Mouse (Mus musculus) liver, embryonic 15.5 days (tissue): ENCODE measurements around the gene Erbb2. TPM values are rescaled to one million over a fixed set of nuclear protein-coding genes. Genes with fewer than 3 reads are reported as not detected.

Source experiments
- ATAC-seq: fragments of 200-750 bp; cut with Nextera tagmentation; 2 replicates; pipeline ENCODE4 v1.8.0; 2017; ENCODE audit warnings: moderate number of reproducible peaks, mild to moderate bottlenecking, moderate library complexity; ENCODE audit not compliant: insufficient read depth
- H3K27ac ChIP-seq: fragments of 300-500 bp; sonication (generic); replicated peaks from 2 replicates; pipeline ENCODE4 v1.5.1; 2015; ENCODE audit warnings: mild to moderate bottlenecking, inconsistent platforms
- H3K27me3 ChIP-seq: fragments of 300-500 bp; sonication (generic); 2 replicates; pipeline ENCODE4 v1.6.1; 2015; ENCODE audit warnings: mild to moderate bottlenecking, inconsistent platforms
- H3K36me3 ChIP-seq: fragments of 300-500 bp; sonication (generic); replicated peaks from 2 replicates; pipeline ENCODE4 v1.6.1; 2015; ENCODE audit warnings: moderate library complexity, mild to moderate bottlenecking, inconsistent platforms
- H3K4me1 ChIP-seq: fragments of 300-500 bp; sonication (generic); replicated peaks from 2 replicates; pipeline ENCODE4 v1.6.1; 2015; ENCODE audit warnings: inconsistent platforms
- H3K4me2 ChIP-seq: fragments of 300-500 bp; sonication (generic); 2 replicates; pipeline ENCODE4 v1.6.1; 2015; ENCODE audit warnings: moderate library complexity, mild to moderate bottlenecking, inconsistent platforms
- H3K4me3 ChIP-seq: fragments of 300-500 bp; sonication (generic); replicated peaks from 2 replicates; pipeline ENCODE4 v1.5.1; 2015; ENCODE audit warnings: mild to moderate bottlenecking, inconsistent platforms
- H3K9ac ChIP-seq: fragments of 300-500 bp; sonication (generic); 2 replicates; pipeline ENCODE4 v1.6.1; 2015; ENCODE audit warnings: moderate library complexity, mild to moderate bottlenecking, inconsistent platforms
- H3K9me3 ChIP-seq: fragments of 300-500 bp; sonication (generic); replicated peaks from 2 replicates; pipeline ENCODE4 v1.6.1; 2016; ENCODE audit warnings: inconsistent platforms
- WGBS: fragments of 180-500 bp; shearing (Covaris S2); methylation state at CpG from one replicate; pipeline ENCODE4 v1.1.7; 2015; ENCODE audit warnings: mixed read lengths; ENCODE audit not compliant: insufficient replicate concordance; 5-methylcytosine and 5-hydroxymethylcytosine counted together
- polyA plus RNA-seq: library from polyadenylated mRNA; unstranded; fragments of >200 nt; fragmentation: Nextera tagmentation; extraction: Ambion mirVana; gene quantifications from 2 replicates; pipeline ENCODE4 v1.2.1, GENCODE M21; 2015

Gene Erbb2
- polyA plus RNA-seq, 1 experiment from 2014 or later, result 2.3 TPM

DNA sequence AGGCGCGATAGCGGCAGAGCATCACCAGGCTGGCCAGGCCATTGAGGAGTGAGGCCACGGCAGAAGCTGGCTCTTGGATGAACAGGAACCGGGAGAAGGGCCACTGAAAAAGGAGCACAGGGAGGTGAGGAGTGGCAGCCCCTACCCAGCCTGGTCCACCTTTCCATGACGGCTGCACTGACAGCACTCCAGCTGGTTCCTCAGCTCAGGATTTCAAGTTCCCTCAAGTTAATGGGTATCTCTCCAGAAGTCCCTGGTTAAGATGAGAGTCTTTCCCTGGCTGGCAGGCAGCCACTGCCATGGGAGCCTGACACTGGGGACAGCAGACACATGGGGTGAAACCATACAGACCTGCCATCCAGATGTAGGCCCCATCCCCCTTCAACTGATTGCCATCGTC lies 14.3 kb upstream of the Erbb2 start:
- no peak for ATAC-seq
- H3K9me3 ChIP-seq, result no peaks in the 10 kb centered on the region
- 81% methylated on average over 7 of the region's 7 CpGs for WGBS
- no peak overlapping the region for H3K9ac ChIP-seq
- no peak overlapping the region for H3K4me2 ChIP-seq
- H3K36me3 ChIP-seq, result no peaks in the 10 kb centered on the region
- no peak overlapping the region for H3K4me3 ChIP-seq
- no peak overlapping the region for H3K27ac ChIP-seq
- H3K4me1 ChIP-seq, result peaks cover 40% of the 10 kb centered on the region
- peaks cover 2% of the 10 kb centered on the region; the same call in 1 of the 2 replicates for H3K27me3 ChIP-seq

DNA sequence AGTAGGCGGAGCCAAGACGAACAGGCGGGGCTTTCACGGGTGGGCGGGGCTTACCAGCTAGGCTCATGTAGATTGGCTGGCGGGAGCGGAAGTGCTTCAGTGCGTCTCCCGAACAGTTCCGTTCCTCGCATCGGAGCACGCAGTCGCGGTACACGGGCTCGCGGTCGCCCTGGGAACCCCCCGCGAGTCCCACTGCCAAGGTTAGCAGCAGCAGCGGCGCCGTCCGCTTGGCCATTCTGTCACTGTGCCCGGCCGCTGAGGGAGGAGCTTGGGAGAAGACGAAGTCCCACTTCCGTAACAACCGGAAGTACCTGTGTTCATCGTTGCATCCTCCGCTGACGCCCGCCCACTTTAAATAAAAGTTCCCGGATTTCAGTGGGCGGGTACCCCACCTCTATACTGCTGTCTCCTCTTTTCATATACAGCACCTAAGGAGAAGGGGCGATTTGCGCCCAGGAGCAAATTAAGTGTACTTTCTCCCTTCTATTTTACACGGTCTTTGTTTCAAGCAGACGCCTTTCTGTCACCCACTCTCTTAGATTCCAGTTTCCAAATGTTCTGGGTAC lies 12.0 kb upstream of the Erbb2 start, which contains the start of gene Pgap3:
Gene Pgap3, minus strand, starts transcription at position 330 of the 566 bp plus-strand sequence.
- H3K4me2 ChIP-seq, result peak within 1 kb of the TSS; percentile 81
- peaks cover 18% of the 10 kb centered on the region for H3K27me3 ChIP-seq
- no peaks in the 10 kb centered on the region for H3K36me3 ChIP-seq
- H3K4me3 ChIP-seq, result peak within 1 kb of the TSS; percentile 75
- H3K27ac ChIP-seq, result peak within 1 kb of the TSS; percentile 89
- peak within 1 kb of the TSS; percentile 67 for H3K9ac ChIP-seq
- ATAC-seq, result peak; percentile 82
- H3K4me1 ChIP-seq, result peaks cover 17% of the 10 kb centered on the region
- under 1% methylated on average over 40 of the region's 40 CpGs for WGBS
- no peaks in the 10 kb centered on the region for H3K9me3 ChIP-seq

- Histone ChIP-seq H3K4me2 (peak overlapping the region; percentile 81), H3K9me3 (no peaks in the 10 kb centered on the region), H3K4me1 (peaks cover 13% of the 10 kb centered on the region; the same call in 1 of the 2 replicates), H3K36me3 (no peaks in the 10 kb centered on the region), H3K4me3 (peak overlapping the region; percentile 75), H3K9ac (no peak overlapping the region), H3K27me3 (peaks cover 18% of the 10 kb centered on the region), H3K27ac (0 out of 2 replicates have a peak overlapping the region, but pooled peaks have one; percentile 89)
- 54% methylated on average over 3 of the region's 3 CpGs for WGBS
- no peak for ATAC-seq
Measured at GRCm38 (mm10) chr11:98400816-98401215, 11.5 kb upstream of the Erbb2 start.

GRCm38 (mm10) chr11:98406621-98407020 lies 5.6 kb upstream of the Erbb2 start:
- WGBS, result 56% methylated on average over 6 of the region's 6 CpGs
- Histone ChIP-seq H3K9me3 (no peaks in the 10 kb centered on the region), H3K4me2 (no peak overlapping the region), H3K27me3 (peaks cover 53% of the 10 kb centered on the region), H3K9ac (no peak overlapping the region), H3K4me3 (no peak overlapping the region), H3K36me3 (no peaks in the 10 kb centered on the region), H3K27ac (no peak overlapping the region), H3K4me1 (peaks cover 7% of the 10 kb centered on the region; the same call in 1 of the 2 replicates)
- ATAC-seq, result no peak

DNA sequence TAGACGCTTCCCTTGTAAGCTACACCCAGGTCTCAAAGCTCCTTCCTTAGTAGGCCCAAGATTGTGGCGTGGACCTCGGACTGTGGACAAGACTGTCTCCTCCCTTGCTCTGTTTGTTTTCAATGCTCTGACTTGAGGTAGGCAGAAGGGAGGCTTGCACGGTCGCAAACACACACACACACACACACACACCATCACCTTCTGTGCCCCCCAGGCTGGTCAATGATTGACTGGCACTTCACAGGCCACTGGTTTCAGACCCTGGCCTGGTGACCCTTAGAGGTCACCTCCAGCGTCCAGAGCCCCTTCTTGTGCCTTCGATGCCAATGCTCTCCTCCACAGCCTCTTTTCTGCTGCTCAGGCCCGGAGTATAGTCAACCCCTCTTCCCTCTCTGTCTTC lies 3.4 kb upstream of the Erbb2 start:
- H3K4me3 ChIP-seq, result no peak overlapping the region
- 44% methylated on average over 8 of the region's 8 CpGs for WGBS
- H3K4me2 ChIP-seq, result no peak overlapping the region
- peaks cover 64% of the 10 kb centered on the region for H3K27me3 ChIP-seq
- H3K36me3 ChIP-seq, result no peaks in the 10 kb centered on the region
- H3K27ac ChIP-seq, result no peak overlapping the region
- no peak for ATAC-seq
- no peaks in the 10 kb centered on the region for H3K9me3 ChIP-seq
- H3K9ac ChIP-seq, result no peak overlapping the region
- H3K4me1 ChIP-seq, result peaks cover 13% of the 10 kb centered on the region; the same call in 1 of the 2 replicates

GRCm38 (mm10) chr11:98409341-98409822 lies 2.9 kb upstream of the Erbb2 start:
- no peak overlapping the region for H3K27ac ChIP-seq
- H3K27me3 ChIP-seq, result peaks cover 68% of the 10 kb centered on the region
- H3K9ac ChIP-seq, result no peak overlapping the region
- no peaks in the 10 kb centered on the region for H3K36me3 ChIP-seq
- H3K4me1 ChIP-seq, result peaks cover 13% of the 10 kb centered on the region; the same call in 1 of the 2 replicates
- H3K9me3 ChIP-seq, result no peaks in the 10 kb centered on the region
- H3K4me3 ChIP-seq, result no peak overlapping the region
- no peak for ATAC-seq
- WGBS, result 5% methylated on average over 10 of the region's 10 CpGs
- no peak overlapping the region for H3K4me2 ChIP-seq

DNA sequence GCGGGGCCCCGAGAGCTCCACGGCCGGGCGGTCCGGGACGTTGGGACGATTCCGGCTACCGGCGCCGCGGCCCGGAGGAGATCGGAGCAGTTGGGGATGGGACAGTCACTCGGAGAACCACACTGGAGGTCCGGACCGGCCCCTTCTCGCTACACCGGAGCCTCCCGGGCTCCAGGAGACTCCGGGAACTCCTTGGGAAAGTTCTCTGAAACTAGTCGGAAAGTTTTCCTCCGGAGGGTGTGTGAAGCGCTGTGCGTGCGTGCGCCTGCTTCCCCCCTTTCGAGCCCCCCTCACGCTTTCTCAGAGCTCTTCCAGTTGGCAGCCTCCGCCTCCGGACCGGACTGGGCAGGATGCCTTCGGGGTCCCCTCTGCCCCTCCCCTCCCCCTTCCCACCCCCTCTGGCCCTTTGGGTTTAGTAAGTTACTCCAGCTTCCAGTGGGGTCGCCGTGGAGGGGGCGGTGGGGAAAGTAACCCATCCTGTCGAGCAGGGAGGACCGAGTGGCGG lies 579 bp downstream of the Erbb2 start:
- Histone ChIP-seq H3K4me2 (peak overlapping the region; percentile 63), H3K9me3 (no peaks in the 10 kb centered on the region), H3K27me3 (peaks cover 81% of the 10 kb centered on the region), H3K36me3 (no peaks in the 10 kb centered on the region), H3K27ac (peak overlapping the region; percentile 29; the same call in 1 of the 2 replicates), H3K4me1 (peaks cover 13% of the 10 kb centered on the region; the same call in 1 of the 2 replicates), H3K4me3 (peak overlapping the region; percentile 58), H3K9ac (peak overlapping the region; percentile 30; the same call in 1 of the 2 replicates)
- under 1% methylated on average over 40 of the region's 40 CpGs for WGBS
- peak; percentile 22; the same call in 1 of the 2 replicates for ATAC-seq

DNA sequence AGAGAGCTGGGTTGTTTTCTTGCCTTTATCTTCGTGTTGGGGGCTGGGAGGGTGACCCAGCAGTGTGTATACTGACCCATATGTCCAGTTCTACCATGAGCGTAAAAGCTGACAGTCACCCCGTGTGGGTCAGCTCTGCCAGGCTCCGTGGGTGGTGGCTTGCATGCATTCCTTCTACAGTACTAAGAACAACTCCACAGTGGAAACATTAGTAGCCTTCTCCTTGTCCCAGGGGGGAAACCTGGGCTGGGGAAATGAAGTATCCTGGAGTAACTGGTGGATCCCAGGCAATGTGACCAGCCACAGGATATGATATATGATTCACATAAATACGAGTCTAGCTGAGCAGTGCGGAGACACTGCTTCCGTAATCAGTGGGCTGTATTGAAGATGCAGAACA lies 1.5 kb downstream of the Erbb2 start:
- peaks cover 80% of the 10 kb centered on the region for H3K27me3 ChIP-seq
- H3K27ac ChIP-seq, result no peak overlapping the region
- peak overlapping the region; percentile 63 for H3K4me2 ChIP-seq
- WGBS, result 24% methylated on average over 7 of the region's 7 CpGs
- H3K9me3 ChIP-seq, result no peaks in the 10 kb centered on the region
- no peak for ATAC-seq
- no peak overlapping the region for H3K4me3 ChIP-seq
- no peaks in the 10 kb centered on the region for H3K36me3 ChIP-seq
- H3K9ac ChIP-seq, result no peak overlapping the region
- H3K4me1 ChIP-seq, result peaks cover 13% of the 10 kb centered on the region; the same call in 1 of the 2 replicates

DNA sequence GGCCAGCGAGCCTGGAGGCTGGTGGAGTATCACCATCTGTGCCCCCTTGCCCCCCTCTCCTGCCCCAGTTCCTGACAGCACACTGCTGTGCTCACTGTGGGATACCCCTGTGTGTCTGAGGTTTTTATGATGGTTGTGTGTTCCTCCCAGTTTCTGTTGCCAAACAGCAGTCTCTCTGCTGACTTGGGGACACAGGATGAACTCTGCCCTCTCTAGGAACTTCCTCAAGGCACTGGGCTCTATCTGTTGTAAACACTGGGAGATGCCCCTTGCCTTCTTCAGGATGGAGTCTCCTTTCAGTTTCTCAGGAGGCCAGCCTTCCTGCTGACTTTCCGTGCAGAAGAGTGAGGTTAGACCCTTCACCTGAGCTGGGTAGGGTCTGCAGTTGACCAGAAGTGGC lies 1.9 kb downstream of the Erbb2 start:
- Histone ChIP-seq H3K27me3 (peaks cover 75% of the 10 kb centered on the region), H3K4me2 (no peak overlapping the region)

DNA sequence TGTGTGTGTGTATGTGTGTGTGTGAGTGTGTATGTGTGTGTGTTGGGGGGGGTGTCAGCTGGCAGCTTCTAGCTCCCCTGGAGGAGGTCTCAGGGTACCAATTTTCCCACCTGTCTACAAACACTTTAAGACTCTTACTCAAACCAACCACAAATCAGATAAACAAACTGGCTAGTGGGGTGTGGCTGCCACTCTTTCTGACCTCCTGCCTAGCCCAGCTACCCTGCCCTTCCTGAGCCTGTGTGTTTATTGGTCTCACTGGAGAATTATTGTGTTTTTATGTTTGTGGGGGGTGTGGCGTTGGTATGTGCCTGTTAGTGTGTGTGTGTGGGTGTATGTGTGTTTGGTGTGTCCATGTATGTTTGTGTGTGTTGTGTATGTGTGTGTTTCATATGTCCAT lies 4.8 kb downstream of the Erbb2 start:
- Histone ChIP-seq H3K4me3 (no peak overlapping the region), H3K27ac (no peak overlapping the region), H3K4me2 (no peak overlapping the region), H3K27me3 (peaks cover 46% of the 10 kb centered on the region), H3K4me1 (0 out of 2 replicates have a peak, but pooled peaks cover 6% of the 10 kb centered on the region), H3K36me3 (no peaks in the 10 kb centered on the region), H3K9me3 (no peaks in the 10 kb centered on the region), H3K9ac (no peak overlapping the region)
- WGBS, result 23% methylated on average over 1 of the region's 1 CpGs
- ATAC-seq, result no peak

More for the DNA sequence above, 1.9 kb downstream of the Erbb2 start:
- no peak for ATAC-seq
- H3K9ac ChIP-seq, result no peak overlapping the region
- no peak overlapping the region for H3K4me3 ChIP-seq
- no peaks in the 10 kb centered on the region for H3K9me3 ChIP-seq
- no peak overlapping the region for H3K27ac ChIP-seq
- H3K36me3 ChIP-seq, result no peaks in the 10 kb centered on the region
- WGBS, result 30% methylated on average over 2 of the region's 2 CpGs
- peaks cover 9% of the 10 kb centered on the region; the same call in 1 of the 2 replicates for H3K4me1 ChIP-seq

- no peak overlapping the region for H3K27ac ChIP-seq
Measured at GRCm38 (mm10) chr11:98418273-98418672, 6.0 kb downstream of the Erbb2 start.

More at GRCm38 (mm10) chr11:98418273-98418672, 6.0 kb downstream of the Erbb2 start:
- no peak overlapping the region for H3K4me3 ChIP-seq
- no peaks in the 10 kb centered on the region for H3K4me1 ChIP-seq
- ATAC-seq, result no peak
- H3K9me3 ChIP-seq, result no peaks in the 10 kb centered on the region
- H3K36me3 ChIP-seq, result no peaks in the 10 kb centered on the region
- H3K9ac ChIP-seq, result no peak overlapping the region
- peaks cover 34% of the 10 kb centered on the region for H3K27me3 ChIP-seq
- no peak overlapping the region for H3K4me2 ChIP-seq
- WGBS, result 58% methylated on average over 6 of the region's 6 CpGs
